Mouse (Mus musculus) MEL (cell line): Measurements from ENCODE around the gene Tmem158. TPM values are rescaled to one million over a fixed set of nuclear protein-coding genes. Genes with fewer than 3 reads are reported as not detected.

ENCODE experiments used
- DNase-seq: peaks from one replicate; pipeline ENCODE4 v3.0.0; 2011; ENCODE audit warnings: low read depth, low spot score
- H3K27ac ChIP-seq: 2 replicates; pipeline ENCODE4 v1.5.1; 2012; ENCODE audit warnings: low read depth, mild to moderate bottlenecking, control low read depth, low read length, moderate library complexity; ENCODE audit not compliant: control insufficient read depth
- H3K27me3 ChIP-seq, 2 experiments: fragments of 150-350 bp in 1 of 2; sonication (generic) in 1 of 2; 2 replicates each; pipeline ENCODE4 v1.6.1; 2012; ENCODE audit warnings: low read length in 2 of 2, mild to moderate bottlenecking in 2 of 2, improper control_type of control experiment in 1 of 2, moderate library complexity in 1 of 2; ENCODE audit not compliant: insufficient read depth in 2 of 2, control insufficient read depth in 1 of 2
- H3K36me3 ChIP-seq, 2 experiments: 2 replicates each; pipeline ENCODE4 v1.6.1; 2012 to 2014; ENCODE audit warnings: low read length in 2 of 2, improper control_type of control experiment in 1 of 2, inconsistent platforms in 1 of 2, mild to moderate bottlenecking in 1 of 2; ENCODE audit not compliant: insufficient read depth in 2 of 2, control insufficient read depth in 1 of 2
- H3K4me1 ChIP-seq, 2 experiments: fragments of 150-350 bp in 1 of 2; sonication (generic) in 1 of 2; 2 replicates each; pipeline ENCODE4 v1.6.1; 2012; ENCODE audit warnings: low read length in 2 of 2, improper control_type of control experiment in 1 of 2, mild to moderate bottlenecking in 1 of 2; ENCODE audit not compliant: insufficient read depth in 2 of 2, control insufficient read depth in 1 of 2
- H3K4me3 ChIP-seq, 2 experiments: fragments of 150-350 bp in 1 of 2; sonication (generic) in 1 of 2; 2 replicates each; pipeline ENCODE4 v1.5.1; 2012; ENCODE audit warnings: low read depth in 2 of 2, low read length in 2 of 2, mild to moderate bottlenecking in 2 of 2, moderate library complexity in 2 of 2, control low read depth in 1 of 2, improper control_type of control experiment in 1 of 2; ENCODE audit not compliant: control insufficient read depth in 1 of 2, insufficient read depth in 1 of 2
- H3K79me2 ChIP-seq: 2 replicates; pipeline ENCODE4 v1.6.1; 2012; ENCODE audit warnings: mild to moderate bottlenecking, low read length, moderate library complexity; ENCODE audit not compliant: control insufficient read depth, poor library complexity, insufficient read depth
- H3K9ac ChIP-seq: 2 replicates; pipeline ENCODE4 v1.6.1; 2012; ENCODE audit warnings: low read depth, mild to moderate bottlenecking, control low read depth, low read length, moderate library complexity; ENCODE audit not compliant: control insufficient read depth, poor library complexity, severe bottlenecking
- H3K9me3 ChIP-seq: fragments of 150-350 bp; sonication (generic); replicated peaks from 2 replicates; pipeline ENCODE4 v1.6.1; 2012; ENCODE audit warnings: mild to moderate bottlenecking, low read length, improper control_type of control experiment, moderate library complexity; ENCODE audit not compliant: insufficient read depth
- CHD2 ChIP-seq: IDR thresholded peaks from 2 replicates; pipeline ENCODE4 v1.6.1; 2011; ENCODE audit warnings: low read length, improper control_type of control experiment
- CTCF ChIP-seq, 3 experiments: IDR thresholded peaks in 2 of 3; conservative IDR thresholded peaks in 1 of 3; 2 replicates each; pipeline ENCODE4 v1.5.1; 2011 to 2012; ENCODE audit warnings: low read length in 3 of 3, low read depth in 2 of 3, mild to moderate bottlenecking in 2 of 3, improper control_type of control experiment in 1 of 3, inconsistent platforms in 1 of 3, mixed read lengths in 1 of 3, moderate library complexity in 1 of 3; ENCODE audit not compliant: control insufficient read depth in 1 of 3, insufficient read depth in 1 of 3, poor library complexity in 1 of 3, severe bottlenecking in 1 of 3
- ELF1 ChIP-seq: IDR thresholded peaks from 2 replicates; pipeline ENCODE4 v1.6.1; 2014; ENCODE audit warnings: low read depth, mild to moderate bottlenecking, inconsistent platforms, low read length, improper control_type of control experiment, moderate library complexity
- EP300 ChIP-seq, 2 experiments: IDR thresholded peaks; 2 replicates each; pipeline ENCODE4 v1.6.1; 2011; ENCODE audit warnings: improper control_type of control experiment in 2 of 2, low read length in 2 of 2, low read depth in 1 of 2, mild to moderate bottlenecking in 1 of 2
- MAFK ChIP-seq: IDR thresholded peaks from 2 replicates; pipeline ENCODE4 v1.6.1; 2011; ENCODE audit warnings: low read depth, mild to moderate bottlenecking, low read length, improper control_type of control experiment, borderline replicate concordance
- MAZ ChIP-seq: IDR thresholded peaks from 2 replicates; pipeline ENCODE4 v1.6.1; 2012; ENCODE audit warnings: low read depth, mild to moderate bottlenecking, inconsistent platforms, low read length, improper control_type of control experiment
- MXI1 ChIP-seq: IDR thresholded peaks from 2 replicates; pipeline ENCODE4 v1.6.1; 2011; ENCODE audit warnings: mild to moderate bottlenecking, low read depth, low read length, improper control_type of control experiment
- MYB ChIP-seq: IDR thresholded peaks from 2 replicates; pipeline ENCODE4 v1.6.1; 2011; ENCODE audit warnings: mild to moderate bottlenecking, low read depth, low read length, improper control_type of control experiment
- NELFE ChIP-seq: IDR thresholded peaks from 2 replicates; pipeline ENCODE4 v1.6.1; 2011; ENCODE audit warnings: low read depth, low read length, improper control_type of control experiment
- NRF1 ChIP-seq: IDR thresholded peaks from 2 replicates; pipeline ENCODE4 v1.6.1; 2014; ENCODE audit warnings: low read depth, mild to moderate bottlenecking, inconsistent platforms, low read length, improper control_type of control experiment, moderate library complexity; ENCODE audit not compliant: poor library complexity, insufficient read depth, severe bottlenecking
- POLR2A ChIP-seq, 2 experiments: IDR thresholded peaks; 2 replicates each; pipeline ENCODE4 v1.6.1; 2011 to 2012; ENCODE audit warnings: low read length in 2 of 2, mild to moderate bottlenecking in 2 of 2, control low read depth in 1 of 2, improper control_type of control experiment in 1 of 2, low read depth in 1 of 2, moderate library complexity in 1 of 2; ENCODE audit not compliant: control insufficient read depth in 1 of 2, insufficient read depth in 1 of 2, poor library complexity in 1 of 2
- POLR2AphosphoS2 ChIP-seq: IDR thresholded peaks from 2 replicates; pipeline ENCODE4 v1.6.1; 2011; ENCODE audit warnings: low read length, improper control_type of control experiment
- RCOR1 ChIP-seq: IDR thresholded peaks from 2 replicates; pipeline ENCODE4 v1.6.1; 2012; ENCODE audit warnings: low read depth, mild to moderate bottlenecking, inconsistent platforms, low read length, improper control_type of control experiment
- ZC3H11A ChIP-seq: IDR thresholded peaks from 2 replicates; pipeline ENCODE4 v1.6.1; 2012; ENCODE audit warnings: low read depth, mild to moderate bottlenecking, inconsistent platforms, low read length, improper control_type of control experiment
- polyA plus RNA-seq, 2 experiments: library from polyadenylated mRNA; stranded (reverse) in 1 of 2; unstranded in 1 of 2; fragments of >175 nt in 1 of 2; fragments of >200 nt in 1 of 2; gene quantifications; 2 replicates each; pipeline versions ENCODE4 v1.2.1 to v1.2.4; 2012; ENCODE audit warnings: low replicate concordance in 2 of 2, low read depth in 1 of 2; ENCODE audit not compliant: insufficient read length in 2 of 2, insufficient read depth in 1 of 2, missing spikeins in 1 of 2
- total RNA-seq: library from RNA; depleted of rRNA; stranded (reverse); fragments of 300-350 nt; gene quantifications from 2 replicates; pipeline ENCODE4 v1.2.3, GENCODE M21; 2012

Gene Tmem158
- total and polyA plus RNA-seq, 3 experiments, result 5.0 to 10.1 TPM; not detected in 1

GRCm38 (mm10) chr9:123240271-123240670 lies 20.3 kb downstream of the Tmem158 start:
- no peak overlapping the region for H3K27ac ChIP-seq
- H3K9me3 ChIP-seq, result no peaks in the 10 kb centered on the region
- no peak for DNase-seq
- TF ChIP-seq ZC3H11A, result no peak
- no peak for TF ChIP-seq EP300 (IDR thresholded peaks at IDR 0.05; ENCODE audit: low read depth in 1 of 2, low read length in 2 of 2)
- TF ChIP-seq MAZ, result no peak
- TF ChIP-seq NRF1, result no peak
- no peak for TF ChIP-seq POLR2A (IDR thresholded peaks at IDR 0.05; ENCODE audit: control insufficient read depth in 1 of 2, insufficient read depth in 1 of 2, low read depth in 1 of 2, low read length in 2 of 2, poor library complexity in 1 of 2)
- no peak for TF ChIP-seq RCOR1
- TF ChIP-seq MYB, result no peak
- TF ChIP-seq ELF1, result no peak
- no peak for TF ChIP-seq MAFK
- no peak for TF ChIP-seq CHD2
- no peak for TF ChIP-seq POLR2AphosphoS2
- TF ChIP-seq, all 39 proteins: peak for 0
- no peaks in the 10 kb centered on the region; a peak in 2 of 4 replicates for H3K27me3 ChIP-seq
- H3K36me3 ChIP-seq, result no peaks in the 10 kb centered on the region; a peak in 1 of 4 replicates
- H3K79me2 ChIP-seq, result no peaks in the 10 kb centered on the region
- H3K4me3 ChIP-seq, result no peak overlapping the region
- H3K4me1 ChIP-seq, result no peaks in the 10 kb centered on the region; a peak in 1 of 4 replicates
- H3K9ac ChIP-seq, result no peak overlapping the region

GRCm38 (mm10) chr9:123239651-123240050 lies 20.9 kb downstream of the Tmem158 start:
- Histone ChIP-seq H3K4me1 (no peaks in the 10 kb centered on the region; a peak in 1 of 4 replicates), H3K27me3 (no peaks in the 10 kb centered on the region; a peak in 2 of 4 replicates), H3K4me3 (no peak overlapping the region), H3K9ac (no peak overlapping the region), H3K27ac (no peak overlapping the region), H3K9me3 (no peaks in the 10 kb centered on the region), H3K79me2 (no peaks in the 10 kb centered on the region), H3K36me3 (no peaks in the 10 kb centered on the region; a peak in 1 of 4 replicates)
- no peak for DNase-seq
- TF ChIP-seq NELFE (no peak), MXI1 (no peak), NRF1 (no peak), CTCF (IDR thresholded peaks at IDR 0.05 in 2 of 3, conservative IDR thresholded peaks at IDR 0.05 in 1 of 3; ENCODE audit: control insufficient read depth in 1 of 3, insufficient read depth in 1 of 3, low read depth in 2 of 3, low read length in 3 of 3, poor library complexity in 1 of 3, severe bottlenecking in 1 of 3) (no peak), MAFK (no peak)
- TF ChIP-seq, all 39 proteins: peak for 0
